8 mouse cellular contexts compared by ENCODE assay signal in genomic region chr2:30171371-30171996, GRCm38 (mm10). TPM values are rescaled to one million over a fixed set of nuclear protein-coding genes. Genes with fewer than 3 reads are reported as not detected.
DNase-seq lines count a peak whose midpoint lies in the region; ATAC-seq and TF ChIP-seq lines count a peak whose summit lies in the region.

Endog (plus strand) TSS chr2:30171493.

- peak within 1 kb of the TSS; percentile 95 for H3K4me2 ChIP-seq in hindbrain, embryonic 16.5 days (ENCODE audit: low read length)

- intact Hi-C loops in gastrocnemius, adult 2 months (cut with DNase I) = loop anchor here (2.0 kb wide), 1 partner anchor 45 kb away; no protein-coding TSS in a partner anchor

- H3K27ac ChIP-seq in gastrocnemius, adult 2 months = peak within 1 kb of the TSS; percentile 97
- H3K27ac ChIP-seq in hindbrain, embryonic 16.5 days (ENCODE audit: low read depth, low read length) = peak within 1 kb of the TSS; percentile 96

- under 1% methylated on average over 51 of the region's 75 CpGs for WGBS in hindbrain, embryonic 16.5 days

- H3K4me1 ChIP-seq in hindbrain, embryonic 16.5 days (ENCODE audit: control insufficient read depth, insufficient read depth, low read depth, low read length) = peaks cover 8% of the 10 kb centered on the region

- H3K9me3 ChIP-seq in hindbrain, embryonic 16.5 days (ENCODE audit: control insufficient read depth, low read length) = no peaks in the 10 kb centered on the region

- ATAC-seq in hindbrain, embryonic 16.5 days = peak; percentile 98

- H3K36me3 ChIP-seq in hindbrain, embryonic 16.5 days (ENCODE audit: control insufficient read depth, insufficient read depth, low read length) = peaks cover 16% of the 10 kb centered on the region

- no peak for TF ChIP-seq CTCF in gastrocnemius, adult 2 months (IDR thresholded peaks at IDR 0.05)

- peak within 1 kb of the TSS; percentile 85 for H3K4me3 ChIP-seq in gastrocnemius, adult 2 months
- H3K4me3 ChIP-seq in hindbrain, embryonic 16.5 days (ENCODE audit: low read length) = peak within 1 kb of the TSS; percentile 75

- peak within 1 kb of the TSS; percentile 84 for H3K9ac ChIP-seq in hindbrain, embryonic 16.5 days (ENCODE audit: low read depth, low read length)

- DNase-seq in WW6 (ENCODE audit: low read depth, low spot score) = peak; percentile 58
- DNase-seq in cerebellum, postnatal 4 days (ENCODE audit: low spot score in 2 of 2) = peak; percentile 68 to 79
- DNase-seq in gastrocnemius, adult 2 months = peak; percentile 94
- peak; percentile 82 to 89 for DNase-seq in left cerebral cortex, adult 18-20 months (ENCODE audit: low spot score in 2 of 2)
- peak; percentile 86 to 91 for DNase-seq in lung, postnatal 4 days
- peak; percentile 89 for DNase-seq in retina, postnatal 1 day
- peak; percentile 87 for DNase-seq in thymus, postnatal 4 days

- no peaks in the 10 kb centered on the region for H3K27me3 ChIP-seq in hindbrain, embryonic 16.5 days (replicated peaks; ENCODE audit: control insufficient read depth, insufficient read depth, low read length)

RNA-seq across cellular contexts. Expression of gene Endog, which starts in this region (rescaled TPM):
- 10 to 100 TPM; 50.8 to 67.6 TPM for total RNA-seq in gastrocnemius, adult 2 months (2021)
- polyA plus RNA-seq in hindbrain, embryonic 16.5 days (2015; fragmentation: Nextera tagmentation; extraction: Ambion mirVana) = 24.0 and 29.2 TPM in 2 replicates
- total RNA-seq in left cerebral cortex, adult 18-20 months (2021) = 10 to 100 TPM; 19.3 to 23.3 TPM

Comparison
In these comparisons a context has a peak if more than half of its experiments do, and no peak if none do; other contexts are left out.
1. Peak in every context shown above with its lines: DNase-seq, ATAC-seq, H3K4me3 ChIP-seq and H3K27ac ChIP-seq.